Mouse (Mus musculus): ENCODE data around the gene Rasd1.

DNA sequence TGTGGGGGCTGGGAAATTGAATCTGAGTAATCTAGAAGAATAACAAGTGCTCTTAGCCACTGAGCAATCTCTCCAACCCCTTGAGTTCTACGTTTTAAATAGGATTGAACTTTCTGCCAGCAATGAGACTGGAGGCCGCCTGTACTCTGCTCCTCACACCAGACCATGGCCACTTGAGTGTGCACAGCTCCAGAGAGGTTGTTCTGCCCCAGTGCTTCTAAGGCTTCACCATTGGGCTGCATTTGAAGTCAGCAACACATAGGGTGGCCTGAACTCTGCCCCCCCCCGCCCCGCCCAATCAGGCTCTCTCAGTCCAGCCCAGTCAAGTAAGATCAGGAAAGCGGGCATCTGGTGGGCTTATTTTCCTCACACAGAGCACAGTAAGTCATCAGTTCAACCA, 13.1 kb upstream of the Rasd1 start:
- TF ChIP-seq CTCF (IDR thresholded peaks at IDR 0.05; ENCODE audit: low read depth) (no peak), EP300 (optimal IDR thresholded peaks at IDR 0.05) (no peak)

Measured in stomach, postnatal 0 days (tissue).